Mouse (Mus musculus) urinary bladder, postnatal 14 days (tissue): Measurements from ENCODE around the gene Gse1.

Experiments
- DNase-seq: peaks from one replicate; pipeline ENCODE4 v3.0.0; 2021; ENCODE audit warnings: low spot score

Gene Gse1

DNA sequence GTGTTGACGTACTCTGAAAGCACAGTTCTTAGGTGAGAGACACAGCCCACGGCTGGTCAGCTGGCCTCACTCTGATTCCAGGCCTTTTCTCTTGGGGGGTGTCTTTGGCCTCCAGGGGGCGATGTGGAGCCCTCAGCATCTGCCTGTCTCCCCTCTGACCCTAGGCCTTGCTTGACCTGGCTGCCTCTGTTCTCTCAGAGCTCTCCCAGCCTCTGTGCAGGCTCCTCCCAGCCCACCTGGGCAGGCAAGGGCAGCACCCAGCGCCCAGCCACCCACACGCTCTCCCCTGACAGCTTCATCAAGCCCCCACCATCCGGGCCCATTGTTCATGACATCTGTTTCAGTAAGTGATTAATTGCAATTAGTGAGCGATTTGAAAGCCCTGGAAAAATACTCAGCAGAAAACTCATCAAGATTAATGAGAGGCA, 176.4 kb downstream of the Gse1 start:
- DNase-seq: no peak

- DNase-seq: no peak
Observed at GRCm38 (mm10) chr8:120406008-120406632, 177.9 kb downstream of the Gse1 start.

DNA sequence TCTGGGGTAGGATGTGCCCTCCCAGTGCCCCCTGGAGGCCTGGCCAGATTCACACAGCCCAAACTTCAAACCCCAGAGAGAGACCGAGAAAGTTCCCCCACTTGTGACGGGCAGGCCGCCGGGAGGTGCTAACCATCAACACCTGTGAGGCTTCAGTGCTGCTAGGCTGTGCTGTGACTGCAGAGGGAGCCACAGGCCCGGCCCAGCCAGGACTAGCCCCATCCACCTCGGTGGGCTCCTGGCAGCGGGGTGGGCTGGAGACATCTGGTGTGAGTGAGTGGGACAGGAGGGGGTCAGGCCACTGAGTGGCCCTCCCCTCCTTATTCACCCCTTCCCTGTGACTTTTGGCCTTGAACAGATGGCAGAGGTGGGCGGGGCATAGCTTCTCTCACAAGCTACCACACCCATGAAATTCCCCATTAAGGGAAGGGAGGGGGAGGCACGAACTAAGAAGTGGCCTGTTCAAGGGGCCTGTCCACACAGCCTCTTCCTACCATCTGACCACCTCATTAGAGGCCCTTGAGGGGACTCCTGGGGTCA, 179.5 kb downstream of the Gse1 start:
- peak; percentile 41 for DNase-seq

DNA sequence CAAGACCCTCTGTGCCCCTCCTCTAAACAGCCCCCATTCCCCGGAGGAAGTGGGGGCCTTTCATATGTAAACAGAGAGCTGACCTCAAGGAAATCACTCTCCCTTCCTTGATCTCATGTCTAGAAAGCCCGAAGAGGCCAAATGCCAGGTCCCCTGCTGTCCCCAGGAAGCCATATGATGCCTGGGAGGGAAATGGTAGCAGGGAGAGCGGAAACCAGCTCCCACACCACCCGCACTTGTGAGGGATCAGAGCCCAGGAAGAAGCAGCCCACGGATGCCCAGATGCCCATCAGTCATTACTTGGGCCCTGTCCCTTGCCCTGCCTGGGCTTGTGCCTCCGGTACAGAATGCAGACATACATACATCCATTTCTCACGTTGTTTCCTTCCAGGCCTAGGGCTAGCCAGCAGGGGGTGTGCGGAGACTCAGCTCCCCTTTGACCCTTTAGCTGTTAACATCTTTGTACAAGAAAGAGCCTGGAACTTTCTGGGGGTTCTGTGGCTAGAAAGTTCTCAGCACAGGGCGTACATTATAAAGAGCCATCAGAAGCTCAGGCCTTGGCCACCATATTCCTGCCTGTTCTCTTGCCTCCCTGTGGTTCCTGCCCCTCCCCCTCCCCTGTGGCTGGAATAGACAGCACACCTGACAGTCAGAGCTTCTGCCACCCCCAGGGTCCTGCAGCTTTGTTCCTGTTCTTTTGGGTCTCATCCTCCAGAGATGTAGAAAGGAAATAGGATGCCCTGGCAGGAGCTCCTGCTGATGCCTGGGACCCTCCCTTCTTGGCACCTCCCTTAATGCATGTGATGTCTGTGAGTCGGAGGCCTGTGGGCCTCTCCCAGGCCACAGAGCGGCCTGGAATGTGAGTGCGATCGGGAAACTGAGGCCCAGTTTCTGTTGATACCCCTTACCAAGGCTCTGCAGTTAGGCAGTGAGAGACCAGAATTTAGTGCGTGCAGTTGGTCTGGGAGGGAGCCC, 180.3 kb downstream of the Gse1 start:
- no peak for DNase-seq

GRCm38 (mm10) chr8:120409371-120410013, 181.2 kb downstream of the Gse1 start:
- DNase-seq: no peak

GRCm38 (mm10) chr8:120411059-120411458, 182.8 kb downstream of the Gse1 start:
- no peak for DNase-seq

GRCm38 (mm10) chr8:120411862-120412261, 183.6 kb downstream of the Gse1 start:
- DNase-seq: no peak

GRCm38 (mm10) chr8:120412357-120412756, 184.1 kb downstream of the Gse1 start:
- DNase-seq: no peak

DNA sequence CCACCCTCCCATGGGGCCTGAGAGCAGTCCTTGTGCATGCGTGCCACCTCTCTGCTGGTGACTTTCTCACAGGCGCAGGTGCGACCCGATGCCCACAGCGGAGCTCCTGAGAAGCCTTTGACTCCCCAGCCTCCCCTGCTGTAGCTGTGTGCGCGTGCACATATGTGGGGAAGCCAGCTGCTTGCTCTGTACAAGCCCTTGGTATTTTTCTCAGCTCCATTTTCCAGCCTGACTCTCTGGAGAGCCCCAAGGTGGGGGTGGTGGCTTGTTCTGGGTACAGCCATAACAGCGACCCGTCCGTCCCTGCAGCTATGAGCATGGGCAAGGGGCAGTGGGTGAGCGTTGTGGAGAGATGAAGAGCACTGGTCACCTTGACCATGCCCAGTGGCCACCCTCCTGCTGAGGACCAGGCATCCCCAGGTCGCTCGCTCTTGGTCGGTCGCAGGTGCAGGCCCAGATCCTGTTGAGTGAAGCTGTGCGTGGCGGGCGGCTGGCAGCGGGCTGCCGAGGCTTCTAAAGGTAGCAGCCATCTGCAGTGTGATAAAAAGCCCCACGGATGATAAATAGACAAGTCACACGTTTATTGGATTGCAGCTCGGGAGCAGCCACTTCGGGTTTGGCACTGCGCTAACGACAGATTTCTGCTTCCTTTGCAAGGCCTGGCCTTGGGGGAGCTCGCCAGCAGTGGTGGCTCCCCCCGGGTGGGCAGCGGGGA, 184.8 kb downstream of the Gse1 start:
- DNase-seq: no peak

DNA sequence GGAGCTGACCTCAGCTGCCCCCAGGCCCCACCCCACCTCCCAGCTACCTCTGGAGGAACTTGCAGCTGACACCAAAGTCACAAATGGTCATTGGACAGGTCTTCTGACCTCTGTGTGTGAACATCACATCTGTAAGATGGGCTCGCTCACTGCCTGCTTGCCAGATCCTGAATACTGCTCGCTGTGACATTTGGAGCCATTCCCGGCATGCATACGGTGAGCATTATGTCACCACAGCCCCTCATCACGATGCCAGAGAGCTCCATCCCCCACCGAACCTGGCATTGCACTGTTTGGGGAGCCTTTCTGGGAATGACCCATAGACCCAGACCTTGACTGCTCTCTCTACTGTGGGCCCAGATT, 185.4 kb downstream of the Gse1 start:
- no peak for DNase-seq

DNA sequence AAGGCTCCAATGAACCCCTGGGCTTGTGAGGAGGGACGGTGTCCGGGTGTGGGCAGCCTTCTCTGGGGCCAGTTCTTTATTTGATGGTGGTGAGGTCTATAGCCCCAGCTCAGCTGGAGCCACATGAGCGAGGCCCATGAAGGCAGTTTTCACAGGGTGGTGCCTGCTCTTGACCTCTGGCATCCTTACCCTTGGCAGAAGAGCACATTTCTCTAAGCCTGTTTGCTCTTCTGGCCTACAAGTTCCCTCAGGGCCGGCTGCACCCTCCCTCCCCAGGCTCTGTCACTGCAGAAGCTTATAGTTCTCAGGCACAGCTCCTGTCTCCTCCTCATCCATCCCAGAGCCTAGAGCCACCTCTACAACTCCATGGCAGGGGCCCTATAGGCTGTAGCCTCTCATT, 186.0 kb downstream of the Gse1 start:
- DNase-seq: no peak

DNA sequence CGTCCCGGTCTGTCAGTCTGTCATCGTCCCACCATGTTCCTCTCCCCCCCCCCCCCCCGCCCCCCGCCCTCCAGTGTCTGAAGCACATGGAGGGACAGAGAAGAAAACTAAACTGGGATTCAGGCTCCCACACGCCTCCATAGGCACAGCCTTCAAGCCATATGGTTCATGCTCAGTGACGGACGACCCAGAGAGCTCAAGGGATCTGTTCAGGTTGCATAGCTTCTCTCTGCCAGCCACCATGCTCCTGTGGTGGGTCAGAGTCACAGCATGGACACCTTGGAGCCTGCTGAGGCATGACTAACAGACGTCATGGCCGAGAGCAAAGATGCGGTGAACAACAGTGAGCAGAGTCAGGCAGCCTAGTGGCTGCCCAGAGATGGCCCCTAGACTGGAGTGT, 187.2 kb downstream of the Gse1 start:
- DNase-seq: no peak

DNA sequence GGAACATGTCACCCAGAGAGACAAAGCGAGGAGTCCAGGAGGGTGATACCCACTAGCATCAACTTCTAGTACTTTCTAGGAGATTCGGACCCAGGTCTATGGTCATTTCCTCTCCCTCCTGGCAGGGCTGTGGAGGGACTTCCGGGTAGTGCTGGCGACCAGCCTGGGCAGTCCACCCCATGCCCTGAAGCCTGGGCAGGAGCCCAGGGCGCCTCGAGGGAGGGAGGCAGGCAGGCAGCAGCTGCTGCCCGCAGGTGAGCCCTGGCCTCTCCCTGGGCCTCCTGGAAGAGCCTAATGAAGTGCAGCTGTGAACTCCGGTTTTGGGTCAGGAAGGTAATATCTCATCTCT, 187.9 kb downstream of the Gse1 start:
- DNase-seq: no peak

- peak; percentile 92 for DNase-seq
Observed at GRCm38 (mm10) chr8:120416522-120417394, 188.5 kb downstream of the Gse1 start.

- DNase-seq: peak; percentile 60
Observed at GRCm38 (mm10) chr8:120418188-120418587, 189.9 kb downstream of the Gse1 start.

DNA sequence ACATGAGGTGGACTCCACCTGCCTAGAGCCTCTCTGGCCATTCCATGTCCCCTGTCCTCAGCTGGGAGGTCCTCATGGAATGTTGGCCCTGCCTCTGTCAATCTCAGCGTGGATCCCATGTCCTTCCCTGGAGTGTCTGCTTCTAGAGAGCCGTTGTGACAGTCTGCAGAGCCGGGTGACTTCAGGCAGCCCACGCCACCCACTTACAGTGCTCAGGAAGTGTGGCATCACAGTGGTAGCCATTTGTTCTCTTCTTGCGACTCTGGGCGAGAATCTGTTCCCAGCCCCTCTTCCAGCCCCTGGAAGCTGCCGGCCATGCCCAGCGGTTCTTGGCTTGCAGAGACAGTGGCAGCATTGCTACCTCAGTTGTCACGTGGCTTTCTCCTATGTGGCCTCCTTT, 191.4 kb downstream of the Gse1 start:
- no peak for DNase-seq

DNA sequence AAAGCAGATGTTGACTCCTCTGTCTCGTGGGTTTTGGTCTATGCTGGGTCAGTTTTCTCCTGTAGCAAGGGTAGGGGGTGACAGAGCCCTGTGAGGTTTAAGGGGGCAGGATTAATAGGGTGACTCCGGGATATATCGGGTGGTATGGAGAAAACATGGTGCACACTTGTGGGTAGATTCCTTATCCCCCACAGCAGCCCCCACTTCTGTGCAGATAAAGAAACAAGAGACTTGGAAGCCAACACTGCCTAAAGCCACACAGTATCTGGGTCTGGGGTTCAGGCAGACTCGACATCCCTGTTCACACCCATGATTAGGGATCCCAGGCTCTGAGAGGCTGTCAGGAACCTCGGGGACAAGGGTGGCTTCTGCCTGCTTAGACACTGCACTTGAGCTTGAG, 192.0 kb downstream of the Gse1 start:
- no peak for DNase-seq

- DNase-seq: no peak
Observed at GRCm38 (mm10) chr8:120421638-120422037, 193.4 kb downstream of the Gse1 start.

- no peak for DNase-seq
Observed at GRCm38 (mm10) chr8:120422236-120422635, 194.0 kb downstream of the Gse1 start.

DNA sequence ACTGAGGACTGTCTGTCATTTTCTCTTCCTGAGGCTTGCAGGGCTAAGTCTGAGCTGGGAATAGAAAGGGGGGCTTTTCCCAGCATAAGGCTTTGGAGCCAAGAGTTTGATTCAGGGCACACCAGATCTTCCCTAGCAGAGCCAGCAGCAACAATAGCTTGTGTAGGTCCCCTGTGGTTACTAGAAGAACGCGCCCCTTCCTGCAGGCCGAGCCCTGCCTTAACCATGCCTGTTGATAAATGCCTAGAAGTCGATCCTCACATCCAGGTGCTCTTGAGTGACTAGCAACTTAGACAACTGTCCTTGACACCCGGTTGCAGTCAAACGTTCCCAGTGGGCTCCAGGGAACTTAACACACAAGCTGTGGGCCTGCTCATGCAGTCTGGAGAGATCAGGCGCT, 195.3 kb downstream of the Gse1 start:
- DNase-seq: no peak

- no peak for DNase-seq
Observed at GRCm38 (mm10) chr8:120424829-120425198, 196.6 kb downstream of the Gse1 start.
